Mouse (Mus musculus) v-Abl transformed pro-B cells (cell line): ENCODE measurements around the gene Olfr1305.

Source experiments
- in situ Hi-C, 2 experiments: fragments of 400-800 bp; cut with MboI; formaldehyde crosslinking; loops; one replicate each; pipeline ENCODE4 v1.15.1; 2025; ENCODE audit not compliant: unreplicated experiment in 2 of 2

Gene Olfr1305

DNA sequence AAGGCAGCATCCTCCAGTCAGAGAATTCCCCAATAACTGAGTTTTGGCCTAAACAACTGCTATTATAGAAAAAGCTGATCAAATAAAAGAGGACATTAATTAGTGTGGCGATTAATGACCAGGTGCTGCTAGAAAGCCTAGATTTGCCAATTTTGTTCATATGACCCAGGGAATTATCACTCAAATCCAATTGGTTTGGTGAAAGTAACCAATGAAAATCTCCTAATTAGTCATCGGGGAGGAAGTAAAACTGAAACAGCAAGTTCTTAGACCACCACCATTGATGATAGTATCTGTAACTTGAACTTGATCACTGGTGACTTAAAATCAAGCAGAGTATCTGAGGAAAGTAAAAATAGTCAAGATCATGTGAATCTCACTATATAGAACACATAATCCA lies at the start of gene Olfr1305:
TSS of gene Olfr1305 (minus strand) at position 101 of the 400 bp plus-strand sequence.
- in situ Hi-C loops, result no loop called here

DNA sequence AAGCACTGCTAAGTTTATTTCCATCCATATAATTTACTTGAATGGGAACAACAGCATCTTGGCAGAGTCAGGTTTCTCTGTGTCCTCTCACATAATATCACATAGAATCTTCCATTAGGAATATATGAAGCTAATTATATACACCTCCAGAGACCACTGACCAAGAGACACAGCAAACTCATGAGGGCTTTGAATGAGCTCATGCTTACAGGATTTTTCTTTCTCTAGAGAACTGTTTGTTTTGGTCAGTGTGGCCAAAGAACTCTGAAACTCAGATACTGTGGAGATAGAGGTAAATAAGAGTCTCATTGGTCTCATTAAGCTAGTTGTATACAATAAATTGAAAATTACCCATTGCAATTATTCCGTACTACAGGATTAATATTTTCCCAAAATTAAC lies 39.2 kb upstream of the Olfr1305 start, which contains the start of gene Olfr1306:
TSS of gene Olfr1306 (minus strand) at position 101 of the 400 bp plus-strand sequence.
- in situ Hi-C loops, result no loop called here

DNA sequence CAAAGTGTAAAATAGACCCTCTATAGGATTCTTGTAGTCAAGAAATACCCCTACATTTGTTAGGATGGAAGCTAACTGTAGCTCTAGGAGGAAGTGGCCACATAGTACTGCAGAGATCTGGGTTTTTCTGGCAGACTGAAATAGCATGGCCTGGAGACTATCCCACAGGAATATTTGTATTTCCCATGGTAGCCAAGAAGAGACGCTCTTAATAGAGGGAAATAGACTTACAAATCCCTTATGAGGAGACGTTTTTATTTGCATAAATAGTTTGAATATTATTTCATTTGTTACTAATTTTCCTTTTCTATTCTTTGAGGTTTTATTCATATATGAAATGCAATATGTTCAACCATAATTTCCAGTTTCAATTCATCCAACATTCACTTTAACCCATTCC lies 56.7 kb downstream of the Olfr1305 start, which contains the start of gene Olfr1303:
TSS of gene Olfr1303 (minus strand) at position 101 of the 400 bp plus-strand sequence.
- in situ Hi-C loops, result no loop called here
